Mouse (Mus musculus) lung, postnatal 4 days (tissue): ENCODE measurements around the gene Triml2.

Experiments used
- DNase-seq, 2 experiments: peaks; one replicate each; pipeline ENCODE4 v3.0.0; 2021

Gene Triml2

GRCm38 (mm10) chr8:43180054-43180690 is at the start of gene Triml2:
Triml2 (plus strand) TSS chr8:43180541.
- no peak for DNase-seq

- DNase-seq = no peak
Measured at GRCm38 (mm10) chr8:43141386-43141785, 39.0 kb upstream of the Triml2 start, which contains the start of gene Triml1. Triml1 (minus strand) TSS chr8:43141486.

- DNase-seq = no peak
Measured at GRCm38 (mm10) chr8:43149307-43149706, 31.0 kb upstream of the Triml2 start.

- DNase-seq = no peak
Measured at GRCm38 (mm10) chr8:43163255-43163654, 17.1 kb upstream of the Triml2 start.

GRCm38 (mm10) chr8:43164453-43164852 is 15.9 kb upstream of the Triml2 start:
- no peak for DNase-seq

- no peak for DNase-seq
Measured at GRCm38 (mm10) chr8:43168083-43168482, 12.3 kb upstream of the Triml2 start.

GRCm38 (mm10) chr8:43169249-43169755 is 11.0 kb upstream of the Triml2 start:
- DNase-seq = no peak

- DNase-seq = no peak
Measured at GRCm38 (mm10) chr8:43176766-43177486, 3.4 kb upstream of the Triml2 start.

GRCm38 (mm10) chr8:43178263-43178662 is 2.1 kb upstream of the Triml2 start:
- no peak for DNase-seq

- DNase-seq = no peak
Measured at GRCm38 (mm10) chr8:43179189-43179588, 1.2 kb upstream of the Triml2 start.

- DNase-seq = no peak
Measured at GRCm38 (mm10) chr8:43182281-43182680, 1.9 kb downstream of the Triml2 start.

GRCm38 (mm10) chr8:43215554-43215953 is 35.2 kb downstream of the Triml2 start:
- DNase-seq = no peak

- DNase-seq = no peak
Measured at GRCm38 (mm10) chr8:43243326-43243725, 63.0 kb downstream of the Triml2 start.
